Mouse (Mus musculus) layer of hippocampus, adult 8-10 months (tissue): ENCODE results near the gene Rdh8. TPM values are rescaled to one million over a fixed set of nuclear protein-coding genes. Genes with fewer than 3 reads are reported as not detected.
"Not testable (repeated sequence)": the region's sequence is repeated elsewhere in the genome, so short reads cannot be mapped to it uniquely, and the experiment has no call there.

Experiments
- DNase-seq, 2 experiments: peaks; one replicate each; pipeline ENCODE4 v3.0.0; 2022; ENCODE audit warnings: low spot score in 2 of 2
- total RNA-seq, 4 experiments: library from RNA; stranded (reverse); gene quantifications; 2 replicates each; pipeline ENCODE4 v1.2.4; 2022

Gene Rdh8
- total RNA-seq, 4 experiments from 2014 or later, result not detected

GRCm38 (mm10) chr9:20835431-20835954, 17.2 kb downstream of the Rdh8 start:
- DNase-seq, result not testable (repeated sequence)

- DNase-seq, result no peak
Observed at GRCm38 (mm10) chr9:20837184-20837947, 19.1 kb downstream of the Rdh8 start.

- no peak for DNase-seq
Observed at GRCm38 (mm10) chr9:20838931-20839330, 20.6 kb downstream of the Rdh8 start.

GRCm38 (mm10) chr9:20842211-20842610, 23.9 kb downstream of the Rdh8 start:
- no peak for DNase-seq

- no peak for DNase-seq
Observed at GRCm38 (mm10) chr9:20842670-20843069, 24.4 kb downstream of the Rdh8 start.

- DNase-seq, result no peak
Observed at GRCm38 (mm10) chr9:20850179-20850578, 31.9 kb downstream of the Rdh8 start.

GRCm38 (mm10) chr9:20857131-20857530, 38.8 kb downstream of the Rdh8 start:
- no peak for DNase-seq

GRCm38 (mm10) chr9:20859926-20860325, 41.6 kb downstream of the Rdh8 start:
- no peak for DNase-seq

GRCm38 (mm10) chr9:20861821-20862220, 43.5 kb downstream of the Rdh8 start:
- no peak for DNase-seq

GRCm38 (mm10) chr9:20862225-20862624, 43.9 kb downstream of the Rdh8 start:
- DNase-seq, result no peak

- no peak for DNase-seq
Observed at GRCm38 (mm10) chr9:20866879-20867278, 48.6 kb downstream of the Rdh8 start.

- peak in 1 of 2 experiments; percentile 72 for DNase-seq
Observed at GRCm38 (mm10) chr9:20868448-20869001, 50.2 kb downstream of the Rdh8 start, which contains the start of gene A230050P20Rik. A230050P20Rik (plus strand) TSS chr9:20868642.

- DNase-seq, result no peak
Observed at GRCm38 (mm10) chr9:20869246-20869645, 50.9 kb downstream of the Rdh8 start.

- no peak for DNase-seq
Observed at GRCm38 (mm10) chr9:20870211-20871173, 52.2 kb downstream of the Rdh8 start.

GRCm38 (mm10) chr9:20872991-20873390, 54.7 kb downstream of the Rdh8 start:
- DNase-seq, result no peak

- DNase-seq, result no peak
Observed at GRCm38 (mm10) chr9:20873521-20873920, 55.2 kb downstream of the Rdh8 start.

GRCm38 (mm10) chr9:20875021-20875790, 56.9 kb downstream of the Rdh8 start:
- no peak for DNase-seq
